Mouse (Mus musculus) midbrain, embryonic 16.5 days (tissue): ENCODE data around the gene Wbp11. TPM values are rescaled to one million over a fixed set of nuclear protein-coding genes. Genes with fewer than 3 reads are reported as not detected.

Experiments
- ATAC-seq: fragments of 200-750 bp; cut with Nextera tagmentation; 2 replicates; pipeline ENCODE4 v1.8.0; 2017; ENCODE audit warnings: moderate TSS enrichment
- H3K27ac ChIP-seq: fragments of 300-500 bp; sonication (generic); 2 replicates; pipeline ENCODE4 v1.5.1; 2014; ENCODE audit warnings: mild to moderate bottlenecking, low read length, mixed read lengths
- H3K27me3 ChIP-seq: fragments of 300-500 bp; sonication (generic); 2 replicates; pipeline ENCODE4 v1.6.1; 2014; ENCODE audit warnings: low read depth, low read length, mixed read lengths; ENCODE audit not compliant: control insufficient read depth, insufficient read depth
- H3K36me3 ChIP-seq: fragments of 300-500 bp; sonication (generic); 2 replicates; pipeline ENCODE4 v1.6.1; 2014; ENCODE audit warnings: mild to moderate bottlenecking, low read length, moderate library complexity, mixed read lengths; ENCODE audit not compliant: control insufficient read depth, insufficient read depth
- H3K4me1 ChIP-seq: fragments of 300-500 bp; sonication (generic); 2 replicates; pipeline ENCODE4 v1.6.1; 2014; ENCODE audit warnings: mild to moderate bottlenecking, low read length, mixed read lengths; ENCODE audit not compliant: control insufficient read depth, insufficient read depth
- H3K4me2 ChIP-seq: fragments of 300-500 bp; sonication (generic); 2 replicates; pipeline ENCODE4 v1.6.1; 2014; ENCODE audit warnings: mild to moderate bottlenecking, low read length, mixed read lengths
- H3K4me3 ChIP-seq: fragments of 300-500 bp; sonication (generic); 2 replicates; pipeline ENCODE4 v1.5.1; 2014; ENCODE audit warnings: low read depth, mild to moderate bottlenecking, low read length, moderate library complexity, mixed read lengths
- H3K9ac ChIP-seq: fragments of 300-500 bp; sonication (generic); 2 replicates; pipeline ENCODE4 v1.6.1; 2014; ENCODE audit warnings: low read depth, low read length, mixed read lengths
- H3K9me3 ChIP-seq: fragments of 300-500 bp; sonication (generic); replicated peaks from 2 replicates; pipeline ENCODE4 v1.6.1; 2014; ENCODE audit warnings: mild to moderate bottlenecking, low read length, mixed read lengths; ENCODE audit not compliant: control insufficient read depth, poor library complexity, severe bottlenecking
- WGBS: fragments of 180-500 bp; shearing (Covaris S2); extraction: QIAGEN DNeasy Blood & Tissue Kit; methylation state at CpG from one replicate; pipeline ENCODE4 v1.1.7; 2014; 5-methylcytosine and 5-hydroxymethylcytosine counted together
- polyA plus RNA-seq: library from polyadenylated mRNA; unstranded; fragments of >200 nt; fragmentation: Nextera tagmentation; extraction: Ambion mirVana; gene quantifications from 2 replicates; pipeline ENCODE4 v1.2.1, GENCODE M21; 2015

Wbp11 gene
- polyA plus RNA-seq, 1 experiment from 2014 or later, result 74.2 TPM

- no peak within 1 kb of the TSS for H3K4me3 ChIP-seq
- no peaks in the 10 kb centered on the region for H3K36me3 ChIP-seq
- 77% methylated on average over 18 of the region's 18 CpGs for WGBS
- peaks cover 3% of the 10 kb centered on the region; the same call in 1 of the 2 replicates for H3K4me1 ChIP-seq
- H3K27ac ChIP-seq, result no peak within 1 kb of the TSS
- ATAC-seq, result no peak
- H3K9ac ChIP-seq, result no peak within 1 kb of the TSS
- H3K4me2 ChIP-seq, result no peak within 1 kb of the TSS
- H3K9me3 ChIP-seq, result no peaks in the 10 kb centered on the region
- no peaks in the 10 kb centered on the region for H3K27me3 ChIP-seq
These were observed 29.3 kb upstream of the Wbp11 start, which contains the start of gene Art4 for GRCm38 (mm10) chr6:136857186-136857872. Gene Art4, minus strand, starts transcription at chr6:136857733.

- peaks cover 3% of the 10 kb centered on the region; the same call in 1 of the 2 replicates for H3K4me1 ChIP-seq
- WGBS, result 70% methylated on average over 14 of the region's 14 CpGs
- no peak overlapping the region for H3K9ac ChIP-seq
- no peaks in the 10 kb centered on the region for H3K27me3 ChIP-seq
- no peak overlapping the region for H3K27ac ChIP-seq
- no peak for ATAC-seq
- no peaks in the 10 kb centered on the region for H3K9me3 ChIP-seq
- no peak overlapping the region for H3K4me3 ChIP-seq
- no peak overlapping the region for H3K4me2 ChIP-seq
- H3K36me3 ChIP-seq, result no peaks in the 10 kb centered on the region
These were observed 28.1 kb upstream of the Wbp11 start for GRCm38 (mm10) chr6:136856071-136856636.

- peaks cover 3% of the 10 kb centered on the region; the same call in 1 of the 2 replicates for H3K4me1 ChIP-seq
- H3K9ac ChIP-seq, result no peak overlapping the region
- no peak overlapping the region for H3K4me2 ChIP-seq
- 69% methylated on average over 2 of the region's 2 CpGs for WGBS
- no peaks in the 10 kb centered on the region for H3K27me3 ChIP-seq
- no peak for ATAC-seq
- H3K4me3 ChIP-seq, result no peak overlapping the region
- H3K9me3 ChIP-seq, result no peaks in the 10 kb centered on the region
- no peak overlapping the region for H3K27ac ChIP-seq
- no peaks in the 10 kb centered on the region for H3K36me3 ChIP-seq
These were observed 27.1 kb upstream of the Wbp11 start for GRCm38 (mm10) chr6:136855183-136855582.

GRCm38 (mm10) chr6:136854361-136854781 lies 26.3 kb upstream of the Wbp11 start:
- no peak for ATAC-seq
- Histone ChIP-seq H3K27me3 (no peaks in the 10 kb centered on the region), H3K9me3 (no peaks in the 10 kb centered on the region), H3K4me1 (peaks cover 3% of the 10 kb centered on the region; the same call in 1 of the 2 replicates), H3K4me3 (no peak overlapping the region), H3K36me3 (no peaks in the 10 kb centered on the region), H3K4me2 (no peak overlapping the region), H3K27ac (no peak overlapping the region), H3K9ac (no peak overlapping the region)
- 91% methylated on average over 11 of the region's 11 CpGs for WGBS

- ATAC-seq, result no peak
- Histone ChIP-seq H3K27me3 (no peaks in the 10 kb centered on the region), H3K36me3 (no peaks in the 10 kb centered on the region), H3K27ac (peak overlapping the region; percentile 43), H3K9me3 (no peaks in the 10 kb centered on the region), H3K4me2 (no peak overlapping the region), H3K4me3 (no peak overlapping the region), H3K9ac (no peak overlapping the region), H3K4me1 (peaks cover 3% of the 10 kb centered on the region; the same call in 1 of the 2 replicates)
- WGBS, result 51% methylated on average over 3 of the region's 3 CpGs
These were observed 24.7 kb upstream of the Wbp11 start for GRCm38 (mm10) chr6:136852762-136853161.

GRCm38 (mm10) chr6:136852348-136852747 lies 24.3 kb upstream of the Wbp11 start:
- no peak overlapping the region for H3K4me3 ChIP-seq
- ATAC-seq, result no peak
- no peak overlapping the region for H3K4me2 ChIP-seq
- peaks cover 3% of the 10 kb centered on the region; the same call in 1 of the 2 replicates for H3K4me1 ChIP-seq
- H3K9ac ChIP-seq, result no peak overlapping the region
- H3K27ac ChIP-seq, result peak overlapping the region; percentile 43
- no peaks in the 10 kb centered on the region for H3K27me3 ChIP-seq
- H3K9me3 ChIP-seq, result no peaks in the 10 kb centered on the region
- WGBS, result 79% methylated on average over 4 of the region's 4 CpGs
- no peaks in the 10 kb centered on the region for H3K36me3 ChIP-seq

GRCm38 (mm10) chr6:136850267-136850666 lies 22.2 kb upstream of the Wbp11 start:
- no peak overlapping the region for H3K9ac ChIP-seq
- no peak overlapping the region for H3K4me2 ChIP-seq
- no peak for ATAC-seq
- no peaks in the 10 kb centered on the region for H3K27me3 ChIP-seq
- no peak overlapping the region for H3K4me3 ChIP-seq
- no peaks in the 10 kb centered on the region for H3K36me3 ChIP-seq
- H3K9me3 ChIP-seq, result no peaks in the 10 kb centered on the region
- peaks cover 3% of the 10 kb centered on the region; the same call in 1 of the 2 replicates for H3K4me1 ChIP-seq
- no peak overlapping the region for H3K27ac ChIP-seq
- WGBS, result 79% methylated on average over 6 of the region's 6 CpGs

GRCm38 (mm10) chr6:136848971-136849370 lies 20.9 kb upstream of the Wbp11 start:
- Histone ChIP-seq H3K36me3 (no peaks in the 10 kb centered on the region), H3K4me2 (no peak overlapping the region), H3K4me1 (peaks cover 3% of the 10 kb centered on the region; the same call in 1 of the 2 replicates), H3K4me3 (no peak overlapping the region), H3K9me3 (no peaks in the 10 kb centered on the region), H3K27me3 (no peaks in the 10 kb centered on the region), H3K27ac (no peak overlapping the region), H3K9ac (no peak overlapping the region)
- 83% methylated on average over 5 of the region's 5 CpGs for WGBS
- ATAC-seq, result no peak

- no peak overlapping the region for H3K4me2 ChIP-seq
- H3K27me3 ChIP-seq, result no peaks in the 10 kb centered on the region
- no peaks in the 10 kb centered on the region for H3K36me3 ChIP-seq
- H3K4me3 ChIP-seq, result no peak overlapping the region
- no peak overlapping the region for H3K9ac ChIP-seq
- 84% methylated on average over 8 of the region's 8 CpGs for WGBS
- H3K27ac ChIP-seq, result no peak overlapping the region
- no peak for ATAC-seq
- H3K9me3 ChIP-seq, result no peaks in the 10 kb centered on the region
- peaks cover 3% of the 10 kb centered on the region; the same call in 1 of the 2 replicates for H3K4me1 ChIP-seq
These were observed 20.4 kb upstream of the Wbp11 start for GRCm38 (mm10) chr6:136848399-136848798.
